Mouse (Mus musculus): ENCODE measurements at regions not wholly inside any gene's neighbourhood (a gene's known extent, or its start where the extent isn't known, plus 50 kb on each side); places are given as distances from the start of the nearest gene placed in this dataset.

- DNase-seq (ENCODE audit: low spot score) (no peak), ATAC-seq (no peak)
- H3K27me3 ChIP-seq (replicated peaks; ENCODE audit: insufficient read depth, low read length) = no peaks in the 10 kb centered on the region
- no peaks in the 10 kb centered on the region for H3K36me3 ChIP-seq (ENCODE audit: insufficient read depth, low read length)
- H3K9me3 ChIP-seq (ENCODE audit: low read length) = no peaks in the 10 kb centered on the region
- H3K27ac ChIP-seq (ENCODE audit: low read length) = no peak overlapping the region
- no peak overlapping the region for H3K4me2 ChIP-seq (replicated peaks; ENCODE audit: low read depth, low read length)
- no peak overlapping the region for H3K4me3 ChIP-seq (ENCODE audit: low read depth, low read length)
- TF ChIP-seq EP300 (IDR thresholded peaks at IDR 0.05) = no peak
- H3K4me1 ChIP-seq (ENCODE audit: insufficient read depth, low read depth, low read length) = no peaks in the 10 kb centered on the region
- no peak overlapping the region for H3K9ac ChIP-seq (replicated peaks; ENCODE audit: low read depth)
- WGBS = 83% methylated on average over 1 of the region's 1 CpGs
These were observed 369.6 kb upstream of the Fsip2 start for GRCm38 (mm10) chr2:82573841-82574240.

GRCm38 (mm10) chr2:82579665-82580064, 363.8 kb upstream of the Fsip2 start:
- no peaks in the 10 kb centered on the region for H3K27me3 ChIP-seq (replicated peaks; ENCODE audit: insufficient read depth, low read length)
- no peaks in the 10 kb centered on the region for H3K36me3 ChIP-seq (ENCODE audit: insufficient read depth, low read length)
- DNase-seq (ENCODE audit: low spot score) = no peak
- no peak for ATAC-seq
- H3K4me3 ChIP-seq (ENCODE audit: low read depth, low read length) = no peak overlapping the region
- no peaks in the 10 kb centered on the region for H3K9me3 ChIP-seq (ENCODE audit: low read length)
- 77% methylated on average over 1 of the region's 1 CpGs for WGBS
- no peaks in the 10 kb centered on the region for H3K4me1 ChIP-seq (ENCODE audit: insufficient read depth, low read depth, low read length)
- no peak overlapping the region for H3K4me2 ChIP-seq (replicated peaks; ENCODE audit: low read depth, low read length)
- H3K27ac ChIP-seq (ENCODE audit: low read length) = no peak overlapping the region
- TF ChIP-seq CTCF (IDR thresholded peaks at IDR 0.05) (no peak), EP300 (IDR thresholded peaks at IDR 0.05) (no peak)
- H3K9ac ChIP-seq (replicated peaks; ENCODE audit: low read depth) = no peak overlapping the region

- 81% methylated on average over 3 of the region's 3 CpGs for WGBS
- H3K9ac ChIP-seq (replicated peaks; ENCODE audit: low read depth) = no peak overlapping the region
- no peak for TF ChIP-seq EP300 (IDR thresholded peaks at IDR 0.05)
- no peaks in the 10 kb centered on the region for H3K9me3 ChIP-seq (ENCODE audit: low read length)
- H3K27ac ChIP-seq (ENCODE audit: low read length) = no peak overlapping the region
- no peaks in the 10 kb centered on the region for H3K36me3 ChIP-seq (ENCODE audit: insufficient read depth, low read length)
- H3K4me1 ChIP-seq (ENCODE audit: insufficient read depth, low read depth, low read length) = no peaks in the 10 kb centered on the region
- H3K27me3 ChIP-seq (replicated peaks; ENCODE audit: insufficient read depth, low read length) = no peaks in the 10 kb centered on the region
- DNase-seq (ENCODE audit: low spot score) = no peak
- H3K4me2 ChIP-seq (replicated peaks; ENCODE audit: low read depth, low read length) = no peak overlapping the region
- H3K4me3 ChIP-seq (ENCODE audit: low read depth, low read length) = no peak overlapping the region
- no peak for ATAC-seq
These were observed 327.2 kb upstream of the Fsip2 start for GRCm38 (mm10) chr2:82616185-82616584.

GRCm38 (mm10) chr2:82620553-82620952, 322.9 kb upstream of the Fsip2 start:
- WGBS = 59% methylated on average over 1 of the region's 1 CpGs
- DNase-seq (ENCODE audit: low spot score) = no peak
- no peak overlapping the region for H3K9ac ChIP-seq (replicated peaks; ENCODE audit: low read depth)
- TF ChIP-seq CTCF (IDR thresholded peaks at IDR 0.05) (no peak), EP300 (IDR thresholded peaks at IDR 0.05) (no peak)
- H3K27me3 ChIP-seq (replicated peaks; ENCODE audit: insufficient read depth, low read length) = no peaks in the 10 kb centered on the region
- no peaks in the 10 kb centered on the region for H3K36me3 ChIP-seq (ENCODE audit: insufficient read depth, low read length)
- no peak overlapping the region for H3K4me3 ChIP-seq (ENCODE audit: low read depth, low read length)
- no peak overlapping the region for H3K27ac ChIP-seq (ENCODE audit: low read length)
- no peaks in the 10 kb centered on the region for H3K9me3 ChIP-seq (ENCODE audit: low read length)
- no peaks in the 10 kb centered on the region for H3K4me1 ChIP-seq (ENCODE audit: insufficient read depth, low read depth, low read length)
- H3K4me2 ChIP-seq (replicated peaks; ENCODE audit: low read depth, low read length) = no peak overlapping the region
- ATAC-seq = no peak

GRCm38 (mm10) chr2:82644428-82644827, 299.0 kb upstream of the Fsip2 start:
- no peak overlapping the region for H3K4me3 ChIP-seq (ENCODE audit: low read depth, low read length)
- H3K4me1 ChIP-seq (ENCODE audit: insufficient read depth, low read depth, low read length) = no peaks in the 10 kb centered on the region
- no peak overlapping the region for H3K9ac ChIP-seq (replicated peaks; ENCODE audit: low read depth)
- TF ChIP-seq EP300 (IDR thresholded peaks at IDR 0.05) (no peak), CTCF (IDR thresholded peaks at IDR 0.05) (no peak)
- no peaks in the 10 kb centered on the region for H3K36me3 ChIP-seq (ENCODE audit: insufficient read depth, low read length)
- H3K27me3 ChIP-seq (replicated peaks; ENCODE audit: insufficient read depth, low read length) = no peaks in the 10 kb centered on the region
- H3K4me2 ChIP-seq (replicated peaks; ENCODE audit: low read depth, low read length) = no peak overlapping the region
- ATAC-seq = peak; percentile 48
- 50% methylated on average over 1 of the region's 1 CpGs for WGBS
- H3K27ac ChIP-seq (ENCODE audit: low read length) = no peak overlapping the region
- no peak for DNase-seq (ENCODE audit: low spot score)
- no peaks in the 10 kb centered on the region for H3K9me3 ChIP-seq (ENCODE audit: low read length)
